Mouse (Mus musculus): ENCODE measurements around the gene Il33.

- no peak for TF ChIP-seq CTCF (conservative IDR thresholded peaks at IDR 0.05; ENCODE audit: low read length)
- no peak for TF ChIP-seq NANOG (IDR thresholded peaks at IDR 0.05; ENCODE audit: borderline replicate concordance, low read length)
Measured at GRCm38 (mm10) chr19:29961842-29962241, 36.9 kb downstream of the Il33 start.

Measured in E14TG2a.4 (cell line).